Mouse (Mus musculus) spleen, adult 2 months (tissue): Measurements from ENCODE around the gene Caskin2.

Source experiments
- CTCF ChIP-seq: fragments of 200-500 bp; IDR thresholded peaks from 2 replicates; pipeline ENCODE4 v1.5.1; 2011; ENCODE audit warnings: mild to moderate bottlenecking, inconsistent platforms; ENCODE audit not compliant: insufficient read depth, insufficient read length, insufficient replicate concordance; ENCODE audit errors: extremely low read depth
- POLR2A ChIP-seq: fragments of 200-500 bp; IDR thresholded peaks from 2 replicates; pipeline ENCODE4 v1.6.1; 2011; ENCODE audit warnings: low read depth, low read length, inconsistent platforms

- TF ChIP-seq CTCF (no peak), POLR2A (no peak)
Observed at GRCm38 (mm10) chr11:115803072-115803709, 10.2 kb downstream of the Caskin2 start.
